Mouse (Mus musculus) neural tube, embryonic 12.5 days (tissue): Measurements from ENCODE around the gene Ect2. TPM values are rescaled to one million over a fixed set of nuclear protein-coding genes. Genes with fewer than 3 reads are reported as not detected.

Source experiments
- ATAC-seq: fragments of 200-750 bp; cut with Nextera tagmentation; 2 replicates; pipeline ENCODE4 v1.8.0; 2017; ENCODE audit warnings: low read depth, mild to moderate bottlenecking, moderate TSS enrichment, moderate library complexity; ENCODE audit not compliant: low FRiP score
- H3K27ac ChIP-seq: fragments of 300-500 bp; sonication (generic); 2 replicates; pipeline ENCODE4 v1.5.1; 2016
- H3K27me3 ChIP-seq: fragments of 300-500 bp; sonication (generic); replicated peaks from 2 replicates; pipeline ENCODE4 v1.6.1; 2016; ENCODE audit warnings: mild to moderate bottlenecking
- H3K36me3 ChIP-seq: fragments of 300-500 bp; sonication (generic); 2 replicates; pipeline ENCODE4 v1.6.1; 2016; ENCODE audit warnings: mild to moderate bottlenecking
- H3K4me1 ChIP-seq: fragments of 300-500 bp; sonication (generic); 2 replicates; pipeline ENCODE4 v1.6.1; 2016
- H3K4me2 ChIP-seq: fragments of 300-500 bp; sonication (generic); replicated peaks from 2 replicates; pipeline ENCODE4 v1.6.1; 2016; ENCODE audit warnings: mild to moderate bottlenecking
- H3K4me3 ChIP-seq: fragments of 300-500 bp; sonication (generic); 2 replicates; pipeline ENCODE4 v1.5.1; 2016
- H3K9ac ChIP-seq: fragments of 300-500 bp; sonication (generic); 2 replicates; pipeline ENCODE4 v1.6.1; 2016; ENCODE audit warnings: mild to moderate bottlenecking
- H3K9me3 ChIP-seq: fragments of 300-500 bp; sonication (generic); 2 replicates; pipeline ENCODE4 v1.6.1; 2016; ENCODE audit warnings: mild to moderate bottlenecking
- WGBS: fragments of 180-500 bp; shearing (Covaris S2); methylation state at CpG from one replicate; pipeline ENCODE4 v1.1.7; 2016; 5-methylcytosine and 5-hydroxymethylcytosine counted together
- polyA plus RNA-seq: library from polyadenylated mRNA; unstranded; fragments of >200 nt; fragmentation: Nextera tagmentation; extraction: Ambion mirVana; gene quantifications from 2 replicates; pipeline ENCODE4 v1.2.1, GENCODE M21; 2016

Ect2 gene
- polyA plus RNA-seq, 1 experiment from 2014 or later = 54.7 TPM

DNA sequence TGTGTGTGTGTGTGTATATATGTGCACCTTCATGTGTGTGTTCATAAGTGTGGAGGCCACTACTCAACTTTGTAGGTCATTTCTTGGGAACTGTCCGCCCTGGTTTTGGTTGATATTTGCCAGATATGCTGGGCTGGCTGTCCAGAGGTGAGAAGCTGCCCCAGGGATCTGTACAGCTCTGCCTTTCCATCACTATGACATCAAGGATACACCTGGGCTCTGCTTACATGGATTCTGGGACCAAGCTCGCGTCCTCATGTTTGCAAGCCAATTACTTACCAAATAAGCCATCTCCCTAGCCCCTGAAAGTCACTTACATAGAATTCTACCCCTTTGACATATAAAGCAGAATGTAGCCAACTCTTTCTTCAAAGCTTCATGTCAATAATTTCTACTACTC lies 98.2 kb downstream of the Ect2 start:
- H3K4me3 ChIP-seq = no peak overlapping the region
- H3K4me1 ChIP-seq = no peaks in the 10 kb centered on the region
- H3K27me3 ChIP-seq = no peaks in the 10 kb centered on the region
- H3K27ac ChIP-seq = no peak overlapping the region
- no peaks in the 10 kb centered on the region for H3K9me3 ChIP-seq
- H3K9ac ChIP-seq = no peak overlapping the region
- no peak overlapping the region for H3K4me2 ChIP-seq
- 89% methylated on average over 3 of the region's 3 CpGs for WGBS
- no peak for ATAC-seq
- H3K36me3 ChIP-seq = no peaks in the 10 kb centered on the region

GRCm38 (mm10) chr3:27054766-27055165 lies 98.9 kb downstream of the Ect2 start:
- H3K4me1 ChIP-seq = no peaks in the 10 kb centered on the region
- H3K9ac ChIP-seq = no peak overlapping the region
- ATAC-seq = no peak
- no peaks in the 10 kb centered on the region for H3K36me3 ChIP-seq
- H3K27me3 ChIP-seq = no peaks in the 10 kb centered on the region
- H3K4me3 ChIP-seq = no peak overlapping the region
- 86% methylated on average over 2 of the region's 2 CpGs for WGBS
- no peaks in the 10 kb centered on the region for H3K9me3 ChIP-seq
- H3K27ac ChIP-seq = no peak overlapping the region
- no peak overlapping the region for H3K4me2 ChIP-seq

Other genes with a start within 250 kb of the Ect2 start
- 3.7 and 5.6 TPM in 2 replicates for gene Nceh1, start 29.1 kb upstream of the Ect2 start, polyA plus RNA-seq
- gene Tnfsf10, start 163.2 kb upstream of the Ect2 start, polyA plus RNA-seq = not detected in 2 replicates
- gene Ghsr, start 217.5 kb upstream of the Ect2 start, polyA plus RNA-seq = 0.41 and 0.62 TPM in 2 replicates